Mouse (Mus musculus): Measurements from ENCODE around the gene Oat.
A peak's percentile ranks its signal among the peaks of the same experiment; 100 is the strongest.

The Oat gene

DNA sequence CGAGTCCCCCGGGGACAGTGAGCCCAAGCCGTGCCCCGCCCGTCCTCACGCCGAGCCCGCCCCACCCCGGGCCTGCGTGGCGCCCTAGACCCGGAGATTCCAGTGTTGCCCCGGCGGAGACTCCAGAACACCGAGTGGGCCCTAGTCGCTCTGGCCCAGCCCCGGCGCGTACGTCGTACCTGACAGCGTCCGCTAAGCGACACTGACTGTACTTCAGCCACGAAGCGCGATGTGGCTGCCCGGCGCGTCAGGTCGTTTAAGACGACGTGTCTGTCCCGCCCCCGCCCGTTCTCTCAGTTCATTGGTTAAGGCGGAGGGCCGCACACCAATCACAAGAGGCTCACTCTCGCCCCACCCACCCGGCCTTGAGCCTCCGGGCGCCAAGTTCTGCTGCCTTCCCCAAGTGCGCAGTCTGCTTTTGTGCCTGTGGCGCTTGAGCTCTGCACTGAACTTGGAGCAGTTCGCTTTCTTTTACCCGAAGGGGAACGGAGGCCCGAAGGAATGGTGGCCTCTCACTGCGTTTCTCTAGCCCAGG, at the start of gene Oat:
Gene Oat (minus strand): TSS at position 283 of the 535 bp plus-strand sequence.
- peak; percentile 93 for DNase-seq (ENCODE audit: extremely low spot score)

DNA sequence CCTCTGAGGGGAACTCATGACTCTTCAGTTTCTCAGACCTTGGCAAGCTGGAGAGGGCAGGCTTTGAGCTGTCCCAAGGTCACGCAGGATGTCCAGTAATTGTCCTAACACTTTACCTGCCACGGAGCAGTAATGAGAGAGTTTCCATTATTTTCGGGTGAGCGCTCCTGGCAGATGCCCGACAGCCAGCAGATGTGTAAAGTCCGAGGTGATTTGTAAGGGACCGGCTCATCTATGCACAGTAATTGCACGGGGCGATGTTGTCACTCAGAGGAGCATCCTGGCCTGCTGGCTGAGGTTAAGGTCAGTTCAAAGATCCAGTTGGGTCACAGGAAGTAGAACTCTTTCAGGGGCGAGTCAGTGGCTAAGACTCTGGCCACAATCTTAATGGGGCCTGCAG, 48.0 kb upstream of the Oat start:
- no peak for DNase-seq (ENCODE audit: extremely low spot score)

GRCm38 (mm10) chr7:132619975-132620918, 44.0 kb upstream of the Oat start:
- DNase-seq (ENCODE audit: extremely low spot score): no peak

- no peak for DNase-seq (ENCODE audit: extremely low spot score)
These were observed 43.4 kb upstream of the Oat start for GRCm38 (mm10) chr7:132619549-132619948.

- no peak for DNase-seq (ENCODE audit: extremely low spot score)
These were observed 40.9 kb upstream of the Oat start for GRCm38 (mm10) chr7:132617021-132617564.

DNA sequence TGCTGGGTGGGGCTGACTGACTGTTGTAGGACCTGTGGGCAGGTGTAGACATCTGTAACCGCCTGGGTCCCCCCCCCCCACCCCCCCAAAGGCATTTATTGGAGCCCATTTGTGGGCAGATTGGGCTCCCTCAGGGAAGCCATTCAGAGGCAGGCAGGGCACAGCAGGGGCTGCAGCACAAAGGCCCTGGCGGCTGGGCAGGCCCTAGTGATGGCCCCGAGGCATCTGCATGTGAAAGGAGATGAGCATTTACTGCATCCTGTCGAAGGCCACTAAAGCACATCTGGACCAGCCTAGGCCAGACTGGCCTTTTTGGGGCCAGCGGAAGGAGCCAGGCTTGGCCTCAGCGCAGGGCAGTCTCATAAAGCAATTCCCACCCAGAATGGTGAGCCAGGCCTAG, 40.2 kb upstream of the Oat start:
- peak; percentile 37 for DNase-seq (ENCODE audit: extremely low spot score)

DNA sequence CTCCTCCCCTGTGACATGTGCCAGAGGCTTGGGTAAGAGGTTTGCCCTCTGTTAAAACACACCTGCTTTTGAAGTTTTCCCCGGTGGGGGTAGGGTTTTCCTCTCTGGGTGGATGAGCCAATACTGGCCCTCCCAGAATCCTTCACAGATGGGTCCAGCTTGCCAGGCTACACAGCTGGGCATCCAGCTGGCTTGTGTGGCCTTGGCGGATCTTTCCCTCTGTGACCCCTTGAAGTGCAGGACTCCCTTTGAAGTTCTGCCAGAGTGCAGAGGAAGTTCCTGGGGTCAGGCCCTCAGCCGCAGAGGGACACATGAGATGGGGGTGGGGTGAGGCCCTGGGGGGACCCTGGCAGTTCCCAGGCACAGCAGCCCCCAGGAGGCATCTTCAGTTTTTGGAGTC, 39.1 kb upstream of the Oat start:
- DNase-seq (ENCODE audit: extremely low spot score): peak; percentile 27

- no peak for DNase-seq (ENCODE audit: extremely low spot score)
These were observed 35.3 kb upstream of the Oat start for GRCm38 (mm10) chr7:132611530-132611929.

DNA sequence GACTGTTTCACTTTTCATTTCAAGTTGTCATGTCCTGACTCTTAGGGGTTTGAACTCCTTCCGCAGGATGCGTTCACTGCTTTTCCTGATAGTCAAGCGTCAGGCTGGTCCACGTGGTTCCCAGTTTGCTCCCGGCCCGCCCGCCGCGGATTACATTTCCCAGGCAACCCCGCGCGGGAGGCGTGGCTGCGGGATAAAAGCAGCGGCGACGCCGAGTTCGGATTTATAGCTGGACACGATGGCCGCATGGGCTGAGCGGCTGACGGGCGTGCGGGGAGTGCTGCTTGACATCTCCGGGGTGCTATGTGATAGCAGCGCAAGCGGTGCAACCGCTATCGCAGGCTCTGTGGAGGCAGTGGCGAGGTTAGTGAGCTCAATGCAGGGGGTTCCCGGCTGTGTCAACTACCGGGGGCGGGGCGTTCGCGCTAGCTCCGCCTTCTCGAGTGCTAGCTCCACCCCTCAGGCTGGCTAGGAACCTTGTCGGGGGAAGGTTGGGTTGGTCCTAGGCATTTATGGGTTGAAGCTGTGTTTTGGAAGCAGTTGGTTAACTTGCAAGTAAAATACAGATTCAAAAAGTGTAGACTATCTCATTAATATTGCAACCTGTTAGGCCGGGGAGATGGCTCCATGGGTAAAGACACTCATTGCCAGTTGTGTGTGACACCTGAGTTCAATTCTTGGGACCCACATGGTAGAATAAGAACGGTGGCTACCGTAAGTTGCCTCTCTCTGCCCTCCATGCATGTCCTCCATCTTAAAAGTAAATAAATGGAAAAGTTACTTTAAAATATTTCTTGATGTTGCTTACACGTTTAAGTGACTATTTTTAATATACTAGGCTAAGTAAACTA, 34.5 kb upstream of the Oat start, which contains the start of gene Lhpp:
Gene Lhpp (plus strand): TSS at position 171 of the 851 bp plus-strand sequence.
- peak; percentile 92 for DNase-seq (ENCODE audit: extremely low spot score)

GRCm38 (mm10) chr7:132608316-132609020, 32.3 kb upstream of the Oat start:
- DNase-seq (ENCODE audit: extremely low spot score): no peak

DNA sequence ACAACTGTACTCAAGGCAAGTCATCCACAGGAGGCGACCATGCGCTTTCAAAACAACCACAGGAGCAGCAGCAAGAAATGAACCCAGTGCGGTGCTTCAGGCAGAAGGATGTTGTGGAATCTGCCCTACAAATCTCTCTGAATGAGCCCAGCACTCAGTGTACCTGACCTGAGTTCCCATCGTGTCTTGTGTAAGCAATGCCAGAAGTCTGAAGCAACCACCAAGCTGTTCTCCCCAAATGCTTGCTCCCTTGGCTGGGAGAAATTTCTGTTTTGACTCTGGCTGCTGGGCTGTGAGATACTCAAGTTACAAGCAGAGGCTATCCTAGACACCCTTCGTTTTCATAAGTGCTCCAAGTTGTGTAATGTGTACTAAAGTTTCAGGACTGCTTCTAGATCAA, 29.5 kb upstream of the Oat start:
- DNase-seq (ENCODE audit: extremely low spot score): no peak

DNA sequence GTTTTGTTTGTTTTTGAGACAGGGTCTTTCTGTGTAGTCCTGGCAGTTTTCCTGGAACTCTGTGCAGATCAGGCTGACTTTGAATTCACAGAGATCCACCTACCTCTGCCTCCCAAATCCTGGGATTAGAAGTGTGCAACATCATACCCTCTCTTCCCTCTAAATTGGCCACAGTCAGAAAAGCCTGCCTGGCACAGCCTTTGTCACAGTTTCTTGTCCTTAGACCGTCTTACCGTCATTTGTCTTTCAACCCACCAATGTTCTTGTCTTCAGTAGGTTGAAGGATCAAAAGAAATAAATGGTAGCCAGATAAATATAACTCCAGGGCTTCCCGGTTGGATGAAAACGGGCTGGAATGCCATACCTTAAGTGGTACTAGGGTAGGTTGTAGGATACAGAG, 28.5 kb upstream of the Oat start:
- no peak for DNase-seq (ENCODE audit: extremely low spot score)

- DNase-seq (ENCODE audit: extremely low spot score): no peak
These were observed 24.7 kb upstream of the Oat start for GRCm38 (mm10) chr7:132600926-132601325.

GRCm38 (mm10) chr7:132600026-132600425, 23.8 kb upstream of the Oat start:
- no peak for DNase-seq (ENCODE audit: extremely low spot score)

GRCm38 (mm10) chr7:132599071-132599975, 23.1 kb upstream of the Oat start, which contains the start of gene Nkx1-2:
Nkx1-2 (minus strand) TSS chr7:132599637.
- peak; percentile 63 for DNase-seq (ENCODE audit: extremely low spot score)

DNA sequence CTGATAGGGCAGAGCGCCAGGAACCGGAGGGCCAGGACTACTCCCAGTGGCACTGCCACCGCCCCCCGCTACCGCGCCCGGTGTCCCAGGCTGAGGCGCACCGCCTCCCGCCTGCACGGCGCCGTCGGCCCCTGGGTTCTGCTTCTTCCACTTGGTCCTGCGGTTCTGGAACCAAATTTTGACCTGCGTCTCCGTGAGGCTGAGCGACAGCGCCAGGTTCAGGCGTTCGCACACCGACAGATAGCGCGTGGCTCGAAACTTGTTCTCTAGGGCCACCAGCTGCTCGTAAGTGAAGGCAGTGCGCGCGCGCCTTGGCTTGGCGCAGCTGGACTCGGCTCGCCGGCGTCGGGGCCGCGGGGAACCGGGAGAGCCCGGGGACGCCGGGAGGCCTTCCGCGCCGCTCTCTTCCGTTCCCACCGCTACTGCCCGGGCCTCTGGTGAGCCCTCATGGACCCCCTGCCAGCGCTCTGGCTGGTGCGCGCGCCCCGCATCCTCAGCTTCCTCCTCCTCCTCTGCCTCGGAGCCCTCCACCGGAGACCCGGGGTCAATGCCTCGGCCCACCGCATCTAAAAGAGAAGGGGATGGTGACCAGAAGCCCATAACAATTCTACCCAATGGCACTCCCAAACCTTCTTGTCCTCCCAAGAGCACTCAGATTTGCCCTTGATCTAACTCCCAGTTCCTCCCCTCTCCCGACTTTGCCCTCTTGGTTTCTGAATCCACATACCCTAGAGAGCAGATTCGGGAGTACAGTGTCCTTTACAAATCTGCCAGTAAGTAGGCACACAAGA, 21.2 kb upstream of the Oat start:
- peak; percentile 52 for DNase-seq (ENCODE audit: extremely low spot score)

DNA sequence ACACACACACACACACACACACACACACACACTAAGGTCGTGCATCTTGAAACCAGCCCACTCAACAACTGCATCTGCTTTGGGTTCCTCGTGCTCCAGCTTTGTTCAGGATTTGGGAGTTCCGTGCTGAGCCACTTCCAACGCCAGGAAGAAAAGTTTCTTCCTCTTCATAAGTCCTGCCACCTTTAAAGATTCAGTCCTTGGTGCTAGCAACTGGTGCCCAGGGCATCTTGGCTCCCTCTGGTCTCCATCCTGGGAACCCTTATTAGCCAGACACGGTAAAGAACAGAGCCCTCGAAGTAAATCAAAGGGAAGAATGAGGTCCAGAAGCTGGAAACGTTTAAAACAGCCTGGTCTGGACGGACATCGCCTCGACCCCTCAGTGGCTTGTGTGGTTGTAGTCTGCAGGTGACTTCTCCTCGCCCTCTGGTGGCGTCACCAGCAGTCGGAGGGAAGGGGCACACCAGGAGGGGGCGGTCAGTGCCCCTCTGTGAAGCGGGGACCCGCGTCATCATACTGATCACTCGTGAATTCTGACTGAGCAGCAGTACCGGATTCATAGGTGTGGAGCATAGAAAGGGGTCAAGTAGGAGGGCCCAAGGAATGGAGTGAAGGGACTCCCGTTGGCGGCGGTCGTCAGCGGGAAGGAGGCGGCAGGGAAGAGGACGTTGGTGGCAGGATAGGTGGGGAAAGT, 20.5 kb upstream of the Oat start:
- no peak for DNase-seq (ENCODE audit: extremely low spot score)

DNA sequence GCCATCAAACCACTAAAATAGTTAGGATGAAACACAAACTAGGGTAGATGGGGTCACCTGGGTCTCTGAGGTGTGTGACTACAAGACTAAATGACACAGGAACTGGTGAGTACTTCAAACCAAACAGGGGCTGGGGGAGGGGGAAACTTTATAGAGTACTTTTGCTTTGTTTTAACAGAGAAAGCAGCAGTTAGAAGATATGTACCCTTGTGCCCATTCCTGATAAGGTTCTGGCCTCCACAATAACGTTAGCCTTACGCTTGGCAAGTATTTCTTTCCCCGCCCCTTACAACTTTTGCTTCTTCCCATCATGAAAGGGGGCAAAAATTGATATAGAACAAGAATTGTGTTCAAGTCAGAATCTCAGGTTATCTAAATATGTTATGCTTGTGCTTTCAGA, 19.6 kb upstream of the Oat start:
- no peak for DNase-seq (ENCODE audit: extremely low spot score)

- no peak for DNase-seq (ENCODE audit: extremely low spot score)
These were observed 18.1 kb upstream of the Oat start for GRCm38 (mm10) chr7:132594325-132594724.
